Mouse (Mus musculus): Measurements from ENCODE around the gene Cacna2d4.

Gene Cacna2d4

DNA sequence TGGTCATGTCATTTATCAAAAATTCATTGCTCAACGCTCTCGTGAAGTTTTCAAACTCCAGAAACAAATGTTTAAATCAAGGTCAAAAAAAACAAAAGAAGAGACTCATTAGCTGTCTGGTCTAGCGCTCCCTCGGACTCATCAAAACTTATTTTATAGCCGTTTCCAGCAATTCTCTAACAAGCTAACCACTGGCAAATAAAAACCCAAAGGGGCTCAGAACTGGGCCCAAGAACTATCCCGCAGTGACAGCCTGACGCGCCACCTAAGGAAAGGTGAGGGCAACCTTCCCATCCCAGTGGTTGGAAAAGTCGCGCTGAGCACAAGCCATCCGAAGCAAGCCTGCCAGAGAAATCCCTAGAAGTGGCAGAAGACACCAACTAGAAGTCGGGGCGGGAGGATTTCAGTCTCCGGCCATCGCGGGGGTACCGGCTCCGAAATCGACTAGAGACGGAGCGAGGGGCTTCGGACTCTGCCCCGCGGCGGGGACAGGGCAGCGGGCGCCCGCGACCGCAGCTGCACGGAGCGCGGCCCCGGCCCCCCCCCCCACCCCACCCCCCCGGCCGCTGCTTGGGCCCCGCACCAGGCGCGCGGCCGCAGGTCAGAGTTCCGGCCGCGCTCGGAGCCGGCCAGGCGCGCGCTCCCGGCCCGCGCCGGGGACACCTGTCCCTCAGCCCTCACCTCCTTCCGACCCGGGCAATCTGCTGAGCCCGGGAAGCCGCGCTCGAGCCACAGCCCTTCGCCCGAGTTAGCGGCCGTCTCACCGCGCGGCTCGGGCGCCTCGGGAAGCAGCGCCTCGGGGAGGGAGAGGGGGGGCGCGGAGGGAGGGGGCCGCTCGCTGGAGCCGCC, 151.7 kb downstream of the Cacna2d4 start:
- CTCF ChIA-PET: no interaction called here

DNA sequence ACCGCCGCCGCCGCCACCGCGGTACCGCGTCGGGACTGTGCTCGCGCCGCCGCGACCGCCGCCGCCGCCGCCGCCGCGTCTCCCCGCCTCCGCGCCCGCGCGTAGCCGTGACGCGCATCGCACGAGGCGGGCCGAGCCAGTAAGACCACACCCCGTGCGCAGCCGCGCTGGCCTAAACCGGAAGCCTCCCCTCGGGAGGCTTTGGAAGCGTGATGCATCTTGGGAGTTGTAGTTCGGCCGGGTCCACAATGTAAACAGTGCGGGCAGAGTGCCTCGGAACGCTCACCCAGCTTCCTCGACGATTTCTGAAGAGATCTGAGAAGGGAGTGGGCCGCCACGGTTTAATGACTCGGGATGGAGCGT, 152.3 kb downstream of the Cacna2d4 start:
- CTCF ChIA-PET: no interaction called here

DNA sequence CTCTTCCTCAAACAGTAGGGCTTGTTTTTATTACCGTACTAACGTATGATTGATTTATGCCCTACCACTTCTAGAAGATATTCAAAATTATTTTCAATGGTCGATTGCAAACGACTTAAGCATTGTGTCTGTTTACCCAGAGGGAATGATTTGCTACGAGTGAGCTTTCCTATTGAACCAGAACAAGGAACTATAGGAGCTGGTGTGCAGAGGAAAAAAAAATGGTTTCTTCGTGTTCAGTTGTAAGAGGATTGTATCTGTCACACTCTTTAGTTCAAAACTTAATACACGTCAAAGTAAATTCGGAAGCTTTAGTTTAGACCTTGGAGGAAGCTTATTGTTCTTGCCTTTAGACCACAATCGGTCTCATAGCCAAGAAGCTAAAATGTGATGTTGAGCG, 152.8 kb downstream of the Cacna2d4 start:
- CTCF ChIA-PET: no interaction called here

DNA sequence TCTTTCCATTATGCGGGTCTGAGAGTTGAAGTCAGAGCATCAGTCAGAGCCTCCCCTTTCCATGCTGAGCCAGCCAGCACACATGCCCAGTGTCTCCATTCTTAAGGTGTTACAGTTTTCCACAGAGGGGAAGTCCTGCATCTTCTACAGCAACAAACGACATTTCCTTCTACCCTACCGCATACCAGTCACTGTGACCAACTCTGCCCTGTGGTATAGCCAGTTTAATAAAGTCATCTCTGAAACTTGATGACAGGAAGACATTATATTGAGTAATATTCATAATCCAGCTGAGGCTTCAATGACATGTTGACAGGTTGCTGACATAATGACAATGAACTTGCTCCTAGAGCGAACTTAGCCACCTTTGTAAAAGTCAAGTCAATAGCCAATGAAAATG, 154.4 kb downstream of the Cacna2d4 start:
- CTCF ChIA-PET: no interaction called here

DNA sequence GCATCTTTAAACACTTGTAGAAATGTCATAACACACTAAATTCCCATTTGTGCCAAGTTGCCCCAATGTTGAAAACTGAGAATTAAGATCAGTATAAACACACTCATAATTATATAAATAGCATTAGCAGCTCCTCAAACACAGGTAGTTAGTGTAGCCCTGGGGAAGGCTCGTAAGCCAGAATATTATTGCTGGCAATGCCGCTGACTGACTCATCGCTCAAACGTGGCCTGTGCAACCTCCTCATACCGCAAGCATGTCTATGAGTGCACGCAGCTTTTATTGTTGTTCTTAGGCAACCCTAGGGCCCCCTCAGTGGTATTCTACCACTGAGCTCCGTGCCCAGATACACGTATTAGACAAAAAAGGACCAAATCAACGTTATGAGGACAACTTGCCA, 156.5 kb downstream of the Cacna2d4 start:
- CTCF ChIA-PET: no interaction called here

DNA sequence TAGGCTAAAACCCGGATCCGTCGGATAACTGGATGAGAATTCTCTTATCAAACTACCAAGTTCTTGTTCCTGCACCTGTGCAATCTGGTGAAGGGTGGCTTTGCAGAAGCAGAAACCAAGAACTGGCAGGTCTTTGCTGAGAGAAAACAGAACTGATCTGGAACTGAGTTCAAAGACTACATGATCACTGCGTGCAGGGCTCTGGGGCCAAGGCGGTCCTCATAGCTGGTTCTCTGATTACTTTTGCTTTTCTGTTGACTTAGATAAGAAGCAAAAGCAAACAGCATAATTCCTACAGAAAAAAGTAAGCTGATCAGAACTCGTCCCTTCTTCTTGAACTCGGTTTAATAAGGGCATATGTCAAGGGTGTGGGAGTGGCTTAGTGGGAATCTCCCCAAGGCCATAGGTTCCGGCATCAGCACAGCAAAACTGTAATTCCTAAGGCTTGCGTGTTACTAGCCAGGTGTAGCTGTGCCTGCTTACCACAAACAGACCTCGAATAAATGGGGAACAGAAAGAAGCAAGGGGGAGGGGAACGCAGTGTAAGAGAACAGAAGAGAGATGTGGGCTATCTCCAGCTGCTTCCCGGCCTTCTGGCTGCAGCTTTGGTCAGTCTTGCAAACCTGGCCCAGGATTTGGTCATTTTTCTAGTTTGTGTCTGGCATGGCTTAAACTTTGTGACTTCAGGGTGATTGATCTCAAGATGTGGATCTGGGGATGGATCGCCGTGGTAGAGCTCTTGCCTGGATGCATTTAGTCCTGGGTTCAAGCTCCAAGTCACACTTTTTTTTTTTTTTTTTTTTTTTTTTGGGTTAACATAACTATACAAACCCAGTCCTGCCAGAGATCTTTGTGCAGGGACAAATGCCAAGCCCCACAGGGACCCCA, 159.3 kb downstream of the Cacna2d4 start:
- CTCF ChIA-PET: no interaction called here

DNA sequence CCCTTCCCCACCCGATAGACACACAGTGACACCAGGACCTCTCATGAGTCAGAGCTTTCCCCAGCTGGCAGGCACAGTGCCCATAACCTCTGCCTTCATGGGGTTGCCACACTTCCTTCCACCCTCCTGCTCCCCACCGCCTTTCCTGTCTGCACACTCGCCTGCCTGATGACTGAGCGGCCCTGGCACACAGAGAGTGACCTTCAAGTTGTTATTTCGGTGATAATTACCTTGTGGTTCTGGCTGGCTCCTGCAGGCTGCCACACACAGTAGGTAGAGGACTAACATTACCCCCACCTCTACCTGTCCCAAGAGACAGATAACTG, 159.9 kb downstream of the Cacna2d4 start:
- CTCF ChIA-PET: no interaction called here

DNA sequence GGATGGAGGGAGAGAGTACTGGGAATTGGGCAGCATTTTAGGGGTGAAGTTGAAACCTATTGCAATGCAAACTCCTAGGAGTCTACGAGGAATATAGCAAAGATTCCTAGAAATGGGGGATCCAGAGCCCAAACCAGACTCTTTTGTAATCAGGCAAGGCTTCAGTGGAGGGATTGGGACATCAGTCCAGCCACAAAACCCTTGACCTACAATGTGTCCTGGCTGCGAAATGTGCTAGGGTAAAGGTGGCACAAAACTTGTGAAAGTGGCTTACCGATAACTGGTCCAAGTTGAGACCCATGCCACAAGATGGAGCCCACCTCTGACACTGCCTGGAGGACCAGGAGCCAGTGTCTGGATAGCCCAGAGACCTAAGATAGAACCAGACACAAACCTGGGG, 163.0 kb downstream of the Cacna2d4 start:
- CTCF ChIA-PET: interaction anchor here (0.7 kb wide), 1 partner anchor 1854 kb away, joined by 9 read pairs; no protein-coding TSS in a partner anchor

DNA sequence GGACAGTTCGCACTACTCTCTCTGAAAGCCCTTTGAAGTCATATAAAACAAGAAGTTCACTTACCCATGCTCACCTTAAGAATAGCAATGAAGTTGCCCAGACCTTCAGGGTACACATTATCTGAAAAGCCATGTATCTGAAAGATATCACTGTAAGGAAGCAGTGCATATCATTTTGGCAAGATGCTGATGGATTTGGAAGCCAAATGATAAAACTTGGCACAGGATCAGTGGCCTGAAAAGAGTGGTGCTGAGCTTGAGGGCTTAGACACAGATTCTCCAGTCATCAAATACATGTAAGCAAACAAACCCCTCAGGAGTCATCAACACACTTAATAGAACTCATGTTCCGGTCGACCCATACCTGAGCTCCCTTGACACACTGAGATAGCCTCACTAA, 164.3 kb downstream of the Cacna2d4 start:
- CTCF ChIA-PET: interaction anchor here (0.7 kb wide), 1 partner anchor 10 kb away, joined by 3 read pairs; no protein-coding TSS in a partner anchor

DNA sequence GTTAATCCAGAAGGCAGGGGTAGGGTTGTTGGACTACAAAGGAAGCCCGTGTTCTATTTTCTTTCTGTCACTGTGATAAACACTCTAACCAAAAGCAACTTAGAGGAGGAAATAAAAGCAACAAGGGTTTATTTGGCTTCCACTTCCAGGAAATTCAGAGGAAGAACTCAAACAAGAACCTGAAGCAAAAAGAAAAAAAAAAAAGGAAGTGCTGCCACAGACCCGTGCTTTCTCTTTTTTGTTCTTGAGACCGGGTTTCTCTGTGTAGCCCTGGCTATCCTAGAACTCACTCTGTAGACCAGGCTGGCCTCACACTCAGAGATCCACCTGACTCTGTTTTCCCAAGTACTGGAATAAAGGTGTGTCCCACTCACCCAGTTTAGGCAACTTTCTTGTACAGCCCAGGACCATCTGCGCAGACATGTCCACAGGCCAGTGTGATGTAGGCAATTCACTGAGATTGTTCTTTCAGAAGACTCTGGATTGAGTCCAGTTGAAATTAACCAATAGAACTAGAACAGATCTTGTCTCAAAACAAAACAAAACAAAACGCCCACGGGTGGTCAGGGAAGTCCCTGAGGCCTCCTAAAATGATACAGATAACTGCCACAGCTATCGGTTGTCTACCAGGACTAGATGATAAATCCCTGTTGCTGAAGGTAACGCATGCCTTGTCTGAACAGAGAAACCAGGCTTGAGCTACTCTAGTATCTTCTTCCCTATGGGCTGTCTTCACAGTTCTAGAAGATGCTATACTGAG, 165.4 kb downstream of the Cacna2d4 start:
- CTCF ChIA-PET: no interaction called here

All from spleen, embryonic (tissue).